Mouse (Mus musculus) forebrain, embryonic 13.5 days (tissue): ENCODE results near the gene Cacna1b. TPM values are rescaled to one million over a fixed set of nuclear protein-coding genes. Genes with fewer than 3 reads are reported as not detected.

Experiments used
- ATAC-seq: fragments of 200-750 bp; cut with Nextera tagmentation; 2 replicates; pipeline ENCODE4 v1.8.0; 2017
- H3K27ac ChIP-seq: fragments of 300-500 bp; sonication (generic); 2 replicates; pipeline ENCODE4 v1.5.1; 2015; ENCODE audit warnings: inconsistent platforms, mild to moderate bottlenecking, moderate library complexity
- H3K27me3 ChIP-seq: fragments of 300-500 bp; sonication (generic); 2 replicates; pipeline ENCODE4 v1.6.1; 2015; ENCODE audit warnings: mild to moderate bottlenecking, inconsistent platforms
- H3K36me3 ChIP-seq: fragments of 300-500 bp; sonication (generic); 2 replicates; pipeline ENCODE4 v1.6.1; 2015; ENCODE audit warnings: mild to moderate bottlenecking, inconsistent platforms; ENCODE audit not compliant: poor library complexity, severe bottlenecking
- H3K4me1 ChIP-seq: fragments of 300-500 bp; sonication (generic); 2 replicates; pipeline ENCODE4 v1.6.1; 2015; ENCODE audit warnings: inconsistent platforms
- H3K4me2 ChIP-seq: fragments of 300-500 bp; sonication (generic); 2 replicates; pipeline ENCODE4 v1.6.1; 2015; ENCODE audit warnings: inconsistent platforms, mild to moderate bottlenecking, moderate library complexity
- H3K4me3 ChIP-seq: fragments of 300-500 bp; sonication (generic); 2 replicates; pipeline ENCODE4 v1.5.1; 2015; ENCODE audit warnings: mild to moderate bottlenecking, inconsistent platforms
- H3K9ac ChIP-seq: fragments of 300-500 bp; sonication (generic); 2 replicates; pipeline ENCODE4 v1.6.1; 2015; ENCODE audit warnings: mild to moderate bottlenecking, inconsistent platforms
- H3K9me3 ChIP-seq: fragments of 300-500 bp; sonication (generic); replicated peaks from 2 replicates; pipeline ENCODE4 v1.6.1; 2016; ENCODE audit warnings: inconsistent platforms
- WGBS: fragments of 180-500 bp; shearing (Covaris S2); methylation state at CpG from one replicate; pipeline ENCODE4 v1.1.7; 2015; 5-methylcytosine and 5-hydroxymethylcytosine counted together
- polyA plus RNA-seq: library from polyadenylated mRNA; unstranded; fragments of >200 nt; fragmentation: Nextera tagmentation; extraction: Ambion mirVana; gene quantifications from 2 replicates; pipeline ENCODE4 v1.2.1, GENCODE M21; 2015

The Cacna1b gene
- polyA plus RNA-seq, 1 experiment from 2014 or later: 5.6 TPM

DNA sequence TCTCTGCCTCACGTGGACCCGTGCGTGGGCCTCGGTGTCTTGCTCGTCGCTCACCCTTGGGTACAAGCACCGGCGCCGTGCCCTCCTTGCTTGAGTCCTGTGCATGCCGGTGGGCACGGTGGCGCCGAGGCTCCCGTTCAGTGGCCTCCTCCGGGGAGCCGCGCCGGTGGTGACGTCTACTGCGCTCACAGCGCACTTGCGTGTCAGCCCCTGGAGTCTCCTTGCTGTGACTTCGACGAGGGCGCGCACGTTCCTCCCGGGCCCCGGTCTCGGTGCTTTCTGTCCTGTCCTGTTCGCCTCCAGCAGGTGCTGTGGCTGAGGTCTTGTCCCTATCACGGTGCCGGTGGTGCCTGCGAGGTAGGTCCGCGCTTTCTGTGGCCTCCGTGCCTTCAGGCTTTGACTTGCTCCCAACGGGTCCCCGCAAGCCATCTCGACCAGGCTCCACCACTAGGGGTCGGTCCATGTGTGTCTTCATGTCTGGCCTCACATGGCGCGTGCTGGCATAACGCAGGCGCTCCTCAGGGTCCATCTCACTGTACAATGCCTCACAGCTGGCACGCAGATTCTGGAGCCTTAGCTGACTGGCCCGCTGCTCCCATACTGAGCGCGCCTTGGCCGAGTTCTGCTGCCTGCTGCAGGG lies 83.8 kb downstream of the Cacna1b start:
- Histone ChIP-seq H3K4me2 (peak overlapping the region; percentile 55), H3K4me1 (peaks cover 9% of the 10 kb centered on the region; the same call in 1 of the 2 replicates), H3K27ac (no peak overlapping the region), H3K4me3 (peak overlapping the region; percentile 25), H3K27me3 (0 out of 2 replicates have a peak, but pooled peaks cover 8% of the 10 kb centered on the region), H3K9me3 (no peaks in the 10 kb centered on the region), H3K9ac (no peak overlapping the region), H3K36me3 (peaks cover 17% of the 10 kb centered on the region)
- WGBS: 33% methylated on average over 50 of the region's 50 CpGs
- ATAC-seq: peak; percentile 67

DNA sequence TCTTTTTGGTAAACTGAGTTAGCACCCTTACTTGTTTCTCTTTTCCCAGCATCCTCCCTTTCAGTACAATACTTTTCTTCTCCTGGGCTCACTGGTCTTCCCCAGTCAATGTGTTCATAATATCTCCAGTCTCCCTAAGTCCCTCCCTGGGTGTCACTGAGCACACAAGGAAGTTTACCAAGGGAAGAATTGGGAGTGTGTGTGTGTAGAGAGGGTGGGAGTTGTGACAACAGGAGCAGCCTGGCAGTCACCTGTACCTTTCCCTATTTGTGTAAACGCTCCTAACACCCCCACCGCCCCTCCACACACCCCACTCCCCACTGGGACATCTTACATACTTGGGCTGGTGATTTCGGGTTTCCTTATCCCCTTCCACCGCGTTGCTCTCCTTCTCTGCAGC lies 84.4 kb downstream of the Cacna1b start:
- 0 out of 2 replicates have a peak, but pooled peaks cover 8% of the 10 kb centered on the region for H3K27me3 ChIP-seq
- H3K4me2 ChIP-seq: peak overlapping the region; percentile 55

DNA sequence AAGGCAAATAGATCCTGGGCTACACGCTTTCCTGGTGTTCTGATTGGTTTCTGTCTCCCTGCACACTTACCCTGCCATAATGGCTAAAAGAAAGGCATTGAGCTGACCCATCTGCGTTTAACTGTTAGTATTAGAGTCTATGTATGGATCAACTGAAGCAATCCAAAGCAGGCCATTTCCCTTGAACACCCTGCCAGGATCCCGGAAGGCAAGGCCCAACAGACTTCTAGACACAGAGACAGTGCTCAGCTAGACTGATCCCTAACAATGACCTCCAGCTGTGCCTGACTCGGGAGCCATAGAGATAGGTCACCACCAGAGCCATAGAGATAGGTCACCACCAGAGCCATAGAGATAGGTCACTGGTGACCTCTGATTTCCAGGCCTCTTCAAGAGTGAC lies 84.8 kb downstream of the Cacna1b start:
- H3K27ac ChIP-seq: no peak overlapping the region
- H3K9me3 ChIP-seq: no peaks in the 10 kb centered on the region
- 0 out of 2 replicates have a peak, but pooled peaks cover 8% of the 10 kb centered on the region for H3K27me3 ChIP-seq
- peaks cover 17% of the 10 kb centered on the region for H3K36me3 ChIP-seq
- 74% methylated on average over 4 of the region's 4 CpGs for WGBS
- no peak overlapping the region for H3K4me3 ChIP-seq
- ATAC-seq: no peak
- H3K4me2 ChIP-seq: no peak overlapping the region
- H3K4me1 ChIP-seq: peaks cover 9% of the 10 kb centered on the region; the same call in 1 of the 2 replicates
- no peak overlapping the region for H3K9ac ChIP-seq

More for the DNA sequence above, 84.4 kb downstream of the Cacna1b start:
- H3K9ac ChIP-seq: no peak overlapping the region
- no peak overlapping the region for H3K27ac ChIP-seq
- H3K36me3 ChIP-seq: peaks cover 17% of the 10 kb centered on the region
- WGBS: 73% methylated on average over 5 of the region's 5 CpGs
- H3K4me1 ChIP-seq: peaks cover 9% of the 10 kb centered on the region; the same call in 1 of the 2 replicates
- no peaks in the 10 kb centered on the region for H3K9me3 ChIP-seq
- H3K4me3 ChIP-seq: no peak overlapping the region
- ATAC-seq: no peak

DNA sequence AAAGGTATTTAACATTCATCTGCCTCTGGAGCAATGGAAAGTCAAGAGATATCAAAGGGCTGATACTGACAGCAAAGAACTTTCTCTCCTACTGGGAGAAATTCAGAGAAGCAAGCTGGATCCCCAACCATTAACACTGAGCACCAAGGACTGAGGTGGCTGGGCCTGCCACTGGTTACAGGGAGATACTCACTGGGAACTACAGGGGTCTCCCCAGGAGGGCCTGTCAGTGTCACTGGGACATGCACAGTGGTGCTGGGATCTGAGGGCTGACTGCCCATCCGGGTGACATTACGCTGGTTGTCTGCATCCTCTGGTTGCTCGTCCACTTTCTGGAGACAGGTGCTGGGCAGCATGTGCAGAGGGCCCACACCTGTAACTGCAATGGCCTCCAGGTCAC lies 85.3 kb downstream of the Cacna1b start:
- Histone ChIP-seq H3K4me1 (peaks cover 9% of the 10 kb centered on the region; the same call in 1 of the 2 replicates), H3K27me3 (0 out of 2 replicates have a peak, but pooled peaks cover 8% of the 10 kb centered on the region), H3K36me3 (peaks cover 17% of the 10 kb centered on the region), H3K4me2 (no peak overlapping the region), H3K9me3 (no peaks in the 10 kb centered on the region), H3K27ac (no peak overlapping the region), H3K4me3 (no peak overlapping the region), H3K9ac (no peak overlapping the region)
- ATAC-seq: no peak
- WGBS: 97% methylated on average over 3 of the region's 3 CpGs

DNA sequence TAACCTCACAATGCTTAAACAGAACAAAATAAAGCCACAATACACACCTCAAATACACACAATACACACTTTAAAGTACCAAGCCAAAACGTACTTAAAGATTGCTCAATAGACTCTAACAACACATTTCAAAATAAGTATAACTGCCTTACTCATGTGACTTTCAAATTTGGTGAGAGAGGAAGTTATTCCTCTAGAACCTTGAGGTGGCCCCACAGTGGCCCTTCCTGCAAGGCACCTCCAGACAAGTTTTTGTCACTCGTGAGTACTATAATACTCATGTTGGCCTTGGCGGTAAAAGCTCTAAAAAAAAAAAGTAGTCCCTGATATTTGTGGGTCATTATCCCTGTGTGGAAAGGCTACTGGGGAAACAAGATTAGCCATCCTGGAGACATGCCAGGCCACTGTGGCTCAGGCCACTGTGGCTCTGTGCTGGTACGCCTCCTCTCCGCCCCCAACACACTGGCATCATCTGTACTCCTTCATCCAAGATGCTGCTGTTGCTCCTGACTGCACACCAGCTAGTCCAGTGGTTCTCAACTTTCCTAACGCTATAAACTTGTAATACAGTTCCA lies 88.4 kb downstream of the Cacna1b start:
- no peaks in the 10 kb centered on the region for H3K9me3 ChIP-seq
- H3K9ac ChIP-seq: no peak overlapping the region
- H3K4me3 ChIP-seq: no peak overlapping the region
- H3K4me2 ChIP-seq: no peak overlapping the region
- H3K36me3 ChIP-seq: peaks cover 17% of the 10 kb centered on the region
- 0 out of 2 replicates have a peak, but pooled peaks cover 5% of the 10 kb centered on the region for H3K27me3 ChIP-seq
- no peak for ATAC-seq
- H3K4me1 ChIP-seq: peaks cover 7% of the 10 kb centered on the region; the same call in 1 of the 2 replicates
- H3K27ac ChIP-seq: no peak overlapping the region
- WGBS: 84% methylated on average over 6 of the region's 6 CpGs

DNA sequence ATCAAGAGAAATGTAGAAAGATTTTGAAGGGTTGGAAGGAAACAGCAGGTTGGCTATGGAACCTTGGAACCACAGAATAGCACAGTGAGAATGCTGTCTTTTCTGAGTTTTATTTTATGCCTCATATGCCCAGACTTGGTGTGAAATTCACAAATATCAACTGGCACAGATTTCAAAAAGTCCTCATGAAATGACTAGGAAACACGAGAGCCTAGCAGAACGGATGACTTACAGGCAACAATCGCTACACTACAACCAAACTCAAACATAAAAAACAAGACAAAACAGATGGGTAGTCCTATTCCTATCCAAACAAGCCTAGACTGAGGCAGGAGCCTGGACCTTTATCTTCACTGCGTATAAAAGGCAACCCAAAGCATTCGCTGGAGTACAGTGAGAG lies 94.4 kb downstream of the Cacna1b start:
- H3K27ac ChIP-seq: no peak overlapping the region
- no peaks in the 10 kb centered on the region for H3K9me3 ChIP-seq
- no peaks in the 10 kb centered on the region for H3K27me3 ChIP-seq
- no peak overlapping the region for H3K4me3 ChIP-seq
- no peak for ATAC-seq
- no peak overlapping the region for H3K4me2 ChIP-seq
- H3K36me3 ChIP-seq: no peaks in the 10 kb centered on the region
- 91% methylated on average over 5 of the region's 5 CpGs for WGBS
- H3K9ac ChIP-seq: no peak overlapping the region
- peaks cover 10% of the 10 kb centered on the region for H3K4me1 ChIP-seq

DNA sequence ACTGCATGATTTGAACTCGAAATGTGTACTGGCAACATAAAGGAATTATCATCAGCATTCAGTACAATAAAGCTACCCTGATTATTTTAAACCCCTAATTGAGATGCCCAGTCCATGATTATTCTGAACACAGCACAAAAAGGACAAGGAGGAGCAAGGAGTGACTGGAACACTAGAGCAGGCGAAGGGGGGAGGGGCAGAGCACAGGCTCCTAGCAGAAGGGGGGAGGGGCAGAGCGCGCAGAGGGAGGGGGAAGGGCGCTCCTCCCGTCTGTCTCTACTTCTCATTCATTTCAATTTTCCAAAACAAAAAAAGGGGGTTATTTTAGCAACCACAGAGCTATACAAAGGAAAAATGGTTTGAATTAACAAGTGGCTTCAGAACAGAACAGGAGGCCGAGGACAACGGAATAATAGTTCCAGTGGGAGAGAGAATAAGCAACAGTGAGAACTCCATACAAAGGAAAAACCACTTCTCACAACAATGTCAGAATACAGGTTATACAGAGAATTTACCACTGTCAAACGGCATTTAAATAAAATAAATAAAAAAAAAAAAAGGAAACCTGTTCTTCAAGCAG lies 98.2 kb downstream of the Cacna1b start:
- no peak overlapping the region for H3K4me3 ChIP-seq
- peak; percentile 85 for ATAC-seq
- no peak overlapping the region for H3K9ac ChIP-seq
- peak overlapping the region; percentile 34 for H3K4me2 ChIP-seq
- WGBS: 8% methylated on average over 9 of the region's 9 CpGs
- H3K9me3 ChIP-seq: no peaks in the 10 kb centered on the region
- no peaks in the 10 kb centered on the region for H3K27me3 ChIP-seq
- 0 out of 2 replicates have a peak, but pooled peaks cover 4% of the 10 kb centered on the region for H3K36me3 ChIP-seq
- peak overlapping the region; percentile 64 for H3K27ac ChIP-seq
- H3K4me1 ChIP-seq: peaks cover 10% of the 10 kb centered on the region

DNA sequence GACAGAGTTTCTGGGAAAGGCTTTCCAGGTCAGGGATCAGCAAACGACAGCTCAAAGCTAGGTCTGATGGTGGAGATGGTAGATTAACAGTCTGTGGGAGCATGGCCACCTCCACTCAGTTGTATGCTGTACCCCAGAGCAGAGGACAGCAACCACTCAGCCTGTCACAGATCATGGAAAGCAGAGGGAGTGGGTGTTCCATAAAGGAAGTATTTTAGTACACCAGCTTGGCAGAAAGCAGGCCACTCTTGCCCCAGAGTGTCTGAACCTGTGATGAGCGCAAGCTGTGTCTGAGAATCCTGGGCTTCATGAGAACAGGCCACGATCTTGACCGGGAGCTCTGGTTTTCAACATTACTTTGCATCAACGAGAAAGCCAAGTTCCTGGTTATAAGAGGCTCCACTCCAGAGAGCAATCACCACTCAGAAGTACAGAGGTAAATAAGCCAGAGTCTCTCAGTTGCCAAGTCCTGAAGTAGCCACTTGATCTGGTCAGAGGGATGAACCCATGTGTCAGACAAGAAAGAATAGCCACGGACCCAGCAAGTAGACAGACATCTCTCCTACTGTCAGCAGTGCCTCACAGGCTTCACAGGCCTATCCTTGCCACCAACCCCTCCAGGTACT lies 103.7 kb downstream of the Cacna1b start:
- 83% methylated on average over 6 of the region's 6 CpGs for WGBS
- Histone ChIP-seq H3K4me3 (no peak overlapping the region), H3K27ac (no peak overlapping the region), H3K27me3 (no peaks in the 10 kb centered on the region), H3K4me1 (peaks cover 7% of the 10 kb centered on the region), H3K9ac (no peak overlapping the region), H3K4me2 (no peak overlapping the region), H3K9me3 (no peaks in the 10 kb centered on the region), H3K36me3 (0 out of 2 replicates have a peak, but pooled peaks cover 9% of the 10 kb centered on the region)
- no peak for ATAC-seq

DNA sequence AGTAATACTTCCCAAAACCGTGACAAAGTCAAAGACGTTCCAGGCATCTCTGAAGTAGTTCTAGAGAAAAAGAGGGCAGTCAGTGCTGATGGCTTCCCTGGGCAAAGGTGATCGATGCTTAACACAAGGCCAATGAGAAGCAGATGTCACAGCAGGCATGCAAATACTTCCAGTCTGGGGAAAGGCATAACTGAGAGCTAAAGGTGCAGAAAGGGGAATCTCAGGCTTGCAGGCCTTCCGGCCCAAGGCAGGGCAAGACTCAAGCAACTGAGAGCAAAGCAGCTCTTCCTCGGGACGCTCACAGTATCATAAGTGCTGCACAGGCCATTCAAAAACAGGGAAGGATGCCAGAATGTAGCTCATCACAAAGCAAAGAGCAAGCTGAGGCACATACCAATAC lies 114.4 kb downstream of the Cacna1b start:
- H3K9me3 ChIP-seq: no peaks in the 10 kb centered on the region
- no peak overlapping the region for H3K27ac ChIP-seq
- WGBS: 89% methylated on average over 6 of the region's 6 CpGs
- H3K4me1 ChIP-seq: no peaks in the 10 kb centered on the region
- no peak for ATAC-seq
- no peak overlapping the region for H3K9ac ChIP-seq
- no peaks in the 10 kb centered on the region for H3K27me3 ChIP-seq
- no peak overlapping the region for H3K4me2 ChIP-seq
- peaks cover 38% of the 10 kb centered on the region for H3K36me3 ChIP-seq
- H3K4me3 ChIP-seq: no peak overlapping the region

DNA sequence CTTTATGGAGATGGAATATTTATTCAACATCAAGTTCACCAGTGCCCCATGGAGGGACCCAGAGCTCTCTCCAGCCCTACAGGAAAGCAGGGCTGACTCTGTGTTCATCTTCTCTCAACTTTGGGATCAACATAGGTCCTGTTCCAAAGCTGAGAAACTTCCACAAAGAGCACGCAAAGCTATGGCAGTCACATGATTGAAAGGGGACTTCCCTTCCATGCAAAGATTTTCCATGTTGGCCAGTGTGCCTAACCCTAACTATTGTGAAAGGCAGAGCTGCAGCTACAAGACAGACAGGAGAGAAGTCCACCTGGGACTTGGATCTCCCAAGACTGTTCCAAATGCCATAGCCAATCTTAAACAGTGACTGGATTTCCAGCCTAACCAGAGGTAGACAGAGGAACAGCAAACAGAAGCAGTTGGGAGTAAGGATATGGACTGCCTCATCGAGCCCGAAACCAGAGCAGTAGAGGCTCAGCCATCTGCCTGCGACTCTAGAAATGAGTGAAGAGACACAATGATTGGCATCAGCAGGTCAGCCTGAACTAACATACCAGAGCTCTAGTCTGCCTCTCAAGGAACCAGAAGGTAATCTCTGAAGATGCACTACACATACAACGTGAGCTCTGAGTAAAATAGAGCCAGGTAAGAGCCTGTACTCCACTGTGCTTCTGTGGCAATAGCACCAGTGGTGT lies 116.4 kb downstream of the Cacna1b start:
- H3K4me2 ChIP-seq: no peak overlapping the region
- peaks cover 34% of the 10 kb centered on the region for H3K36me3 ChIP-seq
- WGBS: 89% methylated on average over 5 of the region's 5 CpGs
- no peaks in the 10 kb centered on the region for H3K9me3 ChIP-seq
- no peaks in the 10 kb centered on the region for H3K4me1 ChIP-seq
- no peak overlapping the region for H3K27ac ChIP-seq
- no peaks in the 10 kb centered on the region for H3K27me3 ChIP-seq
- H3K9ac ChIP-seq: no peak overlapping the region
- no peak for ATAC-seq
- H3K4me3 ChIP-seq: no peak overlapping the region

DNA sequence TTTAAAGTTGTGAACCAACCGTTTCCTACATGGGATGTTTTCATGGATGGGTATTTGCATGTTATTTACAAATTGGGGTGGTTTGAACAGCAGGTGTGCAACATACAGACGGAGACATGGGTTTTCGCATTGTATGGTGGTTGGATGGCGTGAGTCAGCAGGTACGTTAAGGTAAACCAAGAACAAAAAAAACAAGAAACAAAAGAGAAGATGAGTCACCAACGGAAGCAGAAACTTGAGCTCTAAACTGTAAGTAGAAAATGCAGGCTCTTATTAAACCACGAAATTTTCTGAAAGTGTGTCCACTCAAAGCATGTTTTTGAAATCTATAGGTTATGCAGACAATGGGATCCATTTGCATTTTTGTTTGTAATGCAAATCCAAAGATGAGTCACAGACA lies 120.1 kb downstream of the Cacna1b start:
- Histone ChIP-seq H3K27me3 (no peaks in the 10 kb centered on the region), H3K9ac (no peak overlapping the region), H3K27ac (no peak overlapping the region), H3K4me1 (peaks cover 14% of the 10 kb centered on the region), H3K36me3 (peaks cover 13% of the 10 kb centered on the region), H3K4me2 (no peak overlapping the region), H3K4me3 (no peak overlapping the region), H3K9me3 (no peaks in the 10 kb centered on the region)
- no peak for ATAC-seq
- WGBS: 82% methylated on average over 7 of the region's 7 CpGs
